Mouse (Mus musculus): ENCODE data around the gene Tcea2. TPM values are rescaled to one million over a fixed set of nuclear protein-coding genes. Genes with fewer than 3 reads are reported as not detected.
A peak's percentile ranks its signal among the peaks of the same experiment; 100 is the strongest.

The Tcea2 gene
- total and polyA plus RNA-seq, 2 experiments from 2014 or later: 15.2 to 21.9 TPM

GRCm38 (mm10) chr2:181693339-181694280 is 13.5 kb downstream of the Tcea2 start, which contains the start of gene Rgs19:
TSS of gene Rgs19 (minus strand) at chr2:181693977.
- peak; percentile 68 for DNase-seq (ENCODE audit: low spot score)
- H3K4me3 ChIP-seq (ENCODE audit: low read depth, low read length): peak within 1 kb of the TSS; percentile 56
- peaks cover 6% of the 10 kb centered on the region; the same call in 1 of the 2 replicates for H3K4me1 ChIP-seq (ENCODE audit: control insufficient read depth, insufficient read depth)
- 0 out of 2 replicates have a peak within 1 kb of the TSS, but pooled peaks have one; percentile 3 for H3K27ac ChIP-seq (ENCODE audit: low read depth)
- no peaks in the 10 kb centered on the region; the same call in 1 of the 2 replicates for H3K27me3 ChIP-seq (ENCODE audit: control insufficient read depth, insufficient read depth, low read length)
- H3K9ac ChIP-seq (replicated peaks; ENCODE audit: low read depth, low read length): peak within 1 kb of the TSS; percentile 60
- no peaks in the 10 kb centered on the region for H3K9me3 ChIP-seq (replicated peaks; ENCODE audit: control insufficient read depth, low read length)
- H3K36me3 ChIP-seq (replicated peaks; ENCODE audit: control insufficient read depth, insufficient read depth, low read length): 0 out of 2 replicates have a peak, but pooled peaks cover 8% of the 10 kb centered on the region
- ATAC-seq (ENCODE audit: insufficient read depth, low read depth): peak; percentile 79
- WGBS: under 1% methylated on average over 72 of the region's 75 CpGs
- no peak for TF ChIP-seq EP300 (IDR thresholded peaks at IDR 0.05; ENCODE audit: low read depth)
- no peak for TF ChIP-seq CTCF (IDR thresholded peaks at IDR 0.05; ENCODE audit: low read depth)
- peak within 1 kb of the TSS; percentile 96 for H3K4me2 ChIP-seq (ENCODE audit: low read depth, low read length)

DNA sequence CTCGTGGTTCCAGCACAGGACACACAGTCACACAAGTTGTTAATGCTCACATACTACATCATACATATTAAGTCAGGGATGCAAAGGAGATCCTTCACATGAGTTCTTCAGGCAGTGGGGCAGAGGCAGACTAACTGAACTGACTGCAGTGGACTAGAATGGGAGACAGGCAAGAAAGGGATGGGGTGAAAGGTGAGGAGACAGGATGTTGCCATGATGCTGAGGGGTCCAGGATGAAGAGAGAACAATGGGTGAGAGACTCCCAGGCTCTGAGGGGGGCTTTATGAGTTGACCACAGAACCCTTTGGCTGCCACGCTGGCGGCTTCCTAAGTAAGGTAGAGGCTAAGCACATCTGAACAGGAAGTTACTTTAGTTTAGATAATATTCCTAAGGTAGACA is 14.5 kb downstream of the Tcea2 start:
- Histone ChIP-seq H3K4me2 (ENCODE audit: low read depth, low read length) (peak overlapping the region; percentile 96; the same call in 1 of the 2 replicates), H3K36me3 (replicated peaks; ENCODE audit: control insufficient read depth, insufficient read depth, low read length) (no peaks in the 10 kb centered on the region), H3K27me3 (ENCODE audit: control insufficient read depth, insufficient read depth, low read length) (no peaks in the 10 kb centered on the region; the same call in 1 of the 2 replicates), H3K9me3 (replicated peaks; ENCODE audit: control insufficient read depth, low read length) (no peaks in the 10 kb centered on the region), H3K9ac (replicated peaks; ENCODE audit: low read depth, low read length) (no peak overlapping the region), H3K4me1 (ENCODE audit: control insufficient read depth, insufficient read depth) (peaks cover 6% of the 10 kb centered on the region; the same call in 1 of the 2 replicates), H3K4me3 (ENCODE audit: low read depth, low read length) (no peak overlapping the region), H3K27ac (ENCODE audit: low read depth) (no peak overlapping the region)
- TF ChIP-seq CTCF (IDR thresholded peaks at IDR 0.05; ENCODE audit: low read depth) (no peak), EP300 (IDR thresholded peaks at IDR 0.05; ENCODE audit: low read depth) (no peak)
- WGBS: 89% methylated on average over 3 of the region's 3 CpGs
- DNase-seq (ENCODE audit: low spot score): no peak
- no peak for ATAC-seq (ENCODE audit: insufficient read depth, low read depth)

DNA sequence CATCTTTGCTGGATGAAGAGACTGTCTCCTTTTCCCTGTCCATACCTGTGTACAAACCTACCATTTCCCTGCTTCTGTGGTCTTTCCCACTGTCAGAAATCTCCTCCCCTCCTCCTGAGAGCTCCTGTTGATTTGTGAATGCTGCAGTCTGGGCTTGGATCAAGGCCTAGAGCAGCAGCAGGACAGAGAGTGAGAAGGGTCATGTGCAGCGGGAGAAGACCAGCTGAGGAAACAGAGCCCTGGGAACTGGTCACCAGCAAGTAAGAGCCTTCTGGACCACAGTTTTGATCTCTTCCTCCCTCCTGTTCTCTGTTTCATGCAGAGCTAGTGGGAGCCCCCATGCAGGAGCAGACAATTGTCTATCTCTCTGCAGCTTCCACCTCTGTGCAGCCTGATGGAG is 15.7 kb downstream of the Tcea2 start:
- Histone ChIP-seq H3K36me3 (replicated peaks; ENCODE audit: control insufficient read depth, insufficient read depth, low read length) (no peaks in the 10 kb centered on the region), H3K9me3 (replicated peaks; ENCODE audit: control insufficient read depth, low read length) (no peaks in the 10 kb centered on the region), H3K4me2 (ENCODE audit: low read depth, low read length) (no peak overlapping the region), H3K27me3 (ENCODE audit: control insufficient read depth, insufficient read depth, low read length) (no peaks in the 10 kb centered on the region; the same call in 1 of the 2 replicates), H3K9ac (replicated peaks; ENCODE audit: low read depth, low read length) (no peak overlapping the region), H3K4me1 (ENCODE audit: control insufficient read depth, insufficient read depth) (peaks cover 6% of the 10 kb centered on the region; the same call in 1 of the 2 replicates), H3K4me3 (ENCODE audit: low read depth, low read length) (no peak overlapping the region), H3K27ac (ENCODE audit: low read depth) (no peak overlapping the region)
- no peak for TF ChIP-seq CTCF (IDR thresholded peaks at IDR 0.05; ENCODE audit: low read depth)
- TF ChIP-seq EP300 (IDR thresholded peaks at IDR 0.05; ENCODE audit: low read depth): no peak
- 54% methylated on average over 1 of the region's 1 CpGs for WGBS
- ATAC-seq (ENCODE audit: insufficient read depth, low read depth) (no peak), DNase-seq (ENCODE audit: low spot score) (no peak)

DNA sequence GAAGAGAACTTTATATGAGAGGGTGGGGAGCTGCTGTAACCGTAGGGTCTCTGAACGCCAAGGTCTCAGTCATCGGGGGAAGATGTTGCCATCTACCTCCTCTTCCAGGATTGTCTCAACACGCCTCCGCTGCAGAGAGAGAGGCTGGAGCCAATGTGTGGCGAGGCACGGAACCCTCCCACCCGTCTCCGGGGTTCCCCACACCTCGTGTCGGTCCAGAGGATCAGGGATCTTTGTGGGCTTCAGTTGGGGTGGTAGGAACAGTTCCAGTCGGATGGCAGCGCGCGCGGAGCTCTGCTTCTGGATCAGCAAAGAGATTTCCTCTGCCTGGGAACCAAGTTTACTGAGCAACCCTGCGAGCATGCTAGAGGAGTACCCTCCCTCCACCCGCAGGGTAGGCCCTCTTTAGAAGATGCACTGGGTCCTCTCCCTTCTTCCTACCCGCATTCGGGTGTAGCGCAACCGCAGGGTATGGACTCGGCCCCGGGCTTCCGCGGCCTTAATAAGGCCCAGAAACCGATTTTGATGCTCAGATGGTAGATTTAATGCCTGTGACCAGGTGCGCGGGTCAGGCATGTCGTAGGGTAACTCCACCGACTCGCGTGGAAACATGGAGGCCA is 16.8 kb downstream of the Tcea2 start:
- TF ChIP-seq EP300 (IDR thresholded peaks at IDR 0.05; ENCODE audit: low read depth): no peak
- TF ChIP-seq CTCF (IDR thresholded peaks at IDR 0.05; ENCODE audit: low read depth): no peak
- Histone ChIP-seq H3K9me3 (replicated peaks; ENCODE audit: control insufficient read depth, low read length) (no peaks in the 10 kb centered on the region), H3K9ac (replicated peaks; ENCODE audit: low read depth, low read length) (no peak overlapping the region), H3K4me3 (ENCODE audit: low read depth, low read length) (no peak overlapping the region), H3K4me2 (ENCODE audit: low read depth, low read length) (no peak overlapping the region), H3K36me3 (replicated peaks; ENCODE audit: control insufficient read depth, insufficient read depth, low read length) (no peaks in the 10 kb centered on the region), H3K27ac (ENCODE audit: low read depth) (no peak overlapping the region), H3K27me3 (ENCODE audit: control insufficient read depth, insufficient read depth, low read length) (no peaks in the 10 kb centered on the region; the same call in 1 of the 2 replicates), H3K4me1 (ENCODE audit: control insufficient read depth, insufficient read depth) (peaks cover 6% of the 10 kb centered on the region; the same call in 1 of the 2 replicates)
- WGBS: 66% methylated on average over 33 of the region's 33 CpGs
- ATAC-seq (ENCODE audit: insufficient read depth, low read depth) (no peak), DNase-seq (ENCODE audit: low spot score) (no peak)

- 57% methylated on average over 5 of the region's 5 CpGs for WGBS
- H3K9ac ChIP-seq (replicated peaks; ENCODE audit: low read depth, low read length): no peak within 1 kb of the TSS
- H3K27ac ChIP-seq (ENCODE audit: low read depth): no peak within 1 kb of the TSS
Observed at GRCm38 (mm10) chr2:181698241-181698640, 18.1 kb downstream of the Tcea2 start, which contains the start of gene Lkaaear1. TSS of gene Lkaaear1 (minus strand) at chr2:181698442.

More at GRCm38 (mm10) chr2:181698241-181698640, 18.1 kb downstream of the Tcea2 start, which contains the start of gene Lkaaear1:
- Histone ChIP-seq H3K4me1 (ENCODE audit: control insufficient read depth, insufficient read depth) (peaks cover 2% of the 10 kb centered on the region; the same call in 1 of the 2 replicates), H3K36me3 (replicated peaks; ENCODE audit: control insufficient read depth, insufficient read depth, low read length) (no peaks in the 10 kb centered on the region), H3K27me3 (ENCODE audit: control insufficient read depth, insufficient read depth, low read length) (no peaks in the 10 kb centered on the region; the same call in 1 of the 2 replicates), H3K9me3 (replicated peaks; ENCODE audit: control insufficient read depth, low read length) (no peaks in the 10 kb centered on the region), H3K4me2 (ENCODE audit: low read depth, low read length) (no peak within 1 kb of the TSS), H3K4me3 (ENCODE audit: low read depth, low read length) (no peak within 1 kb of the TSS)
- TF ChIP-seq EP300 (IDR thresholded peaks at IDR 0.05; ENCODE audit: low read depth): no peak
- TF ChIP-seq CTCF (IDR thresholded peaks at IDR 0.05; ENCODE audit: low read depth): no peak
- DNase-seq (ENCODE audit: low spot score): no peak
- no peak for ATAC-seq (ENCODE audit: insufficient read depth, low read depth)
